Mouse (Mus musculus) heart, embryonic 14.5 days (tissue): ENCODE measurements at regions not wholly inside any gene's neighbourhood (a gene's known extent, or its start where the extent isn't known, plus 50 kb on each side); places are given as distances from the start of the nearest gene placed in this dataset.

Experiments
- ATAC-seq: fragments of 200-750 bp; cut with Nextera tagmentation; 2 replicates; pipeline ENCODE4 v1.8.0; 2017; ENCODE audit warnings: low read depth, moderate TSS enrichment; ENCODE audit not compliant: insufficient number of reproducible peaks, insufficient read depth, low FRiP score
- H3K27ac ChIP-seq, 2 experiments: fragments of 200-500 bp in 1 of 2; fragments of 300-500 bp in 1 of 2; sonication (generic) in 1 of 2; replicated peaks in 1 of 2; 2 replicates each; pipeline ENCODE4 v1.5.1; 2012 to 2014; ENCODE audit warnings: low read depth in 2 of 2, low read length in 2 of 2, control low read depth in 1 of 2, mild to moderate bottlenecking in 1 of 2, mixed read lengths in 1 of 2; ENCODE audit not compliant: control insufficient read depth in 1 of 2, insufficient read depth in 1 of 2
- H3K27me3 ChIP-seq: fragments of 300-500 bp; sonication (generic); 2 replicates; pipeline ENCODE4 v1.6.1; 2014; ENCODE audit warnings: mild to moderate bottlenecking, low read length, control low read depth; ENCODE audit not compliant: control insufficient read depth, insufficient read depth
- H3K36me3 ChIP-seq: fragments of 300-500 bp; sonication (generic); 2 replicates; pipeline ENCODE4 v1.6.1; 2014; ENCODE audit warnings: mild to moderate bottlenecking, control low read depth, low read length, mixed read lengths; ENCODE audit not compliant: control insufficient read depth, insufficient read depth
- H3K4me1 ChIP-seq, 2 experiments: fragments of 200-500 bp in 1 of 2; fragments of 300-500 bp in 1 of 2; sonication (generic) in 1 of 2; 2 replicates each; pipeline ENCODE4 v1.6.1; 2012 to 2014; ENCODE audit warnings: low read length in 2 of 2, control low read depth in 1 of 2, mixed read lengths in 1 of 2; ENCODE audit not compliant: control insufficient read depth in 2 of 2, insufficient read depth in 2 of 2
- H3K4me2 ChIP-seq: fragments of 300-500 bp; sonication (generic); 2 replicates; pipeline ENCODE4 v1.6.1; 2014; ENCODE audit warnings: mild to moderate bottlenecking, low read length
- H3K4me3 ChIP-seq, 2 experiments: fragments of 200-500 bp in 1 of 2; fragments of 300-500 bp in 1 of 2; sonication (generic) in 1 of 2; 2 replicates each; pipeline ENCODE4 v1.5.1; 2012 to 2014; ENCODE audit warnings: low read length in 2 of 2, mild to moderate bottlenecking in 2 of 2, control low read depth in 1 of 2, low read depth in 1 of 2, moderate library complexity in 1 of 2; ENCODE audit not compliant: control insufficient read depth in 1 of 2, insufficient read depth in 1 of 2
- H3K9ac ChIP-seq: fragments of 300-500 bp; sonication (generic); 2 replicates; pipeline ENCODE4 v1.6.1; 2014; ENCODE audit warnings: mild to moderate bottlenecking, low read length
- H3K9me3 ChIP-seq: fragments of 300-500 bp; sonication (generic); 2 replicates; pipeline ENCODE4 v1.6.1; 2016; ENCODE audit warnings: low read length, control low read depth; ENCODE audit not compliant: control insufficient read depth
- WGBS: fragments of 180-500 bp; shearing (Covaris S2); extraction: QIAGEN DNeasy Blood & Tissue Kit; methylation state at CpG from one replicate; pipeline ENCODE4 v1.1.7; 2014; 5-methylcytosine and 5-hydroxymethylcytosine counted together

GRCm38 (mm10) chr13:16702138-16702537 lies 690.5 kb downstream of the Inhba start:
- no peak overlapping the region for H3K4me3 ChIP-seq
- no peak overlapping the region for H3K9ac ChIP-seq
- no peaks in the 10 kb centered on the region for H3K36me3 ChIP-seq
- peaks cover 2 to 10% of the 10 kb centered on the region in 2 experiments; a peak in 3 of 4 replicates for H3K4me1 ChIP-seq
- no peak for ATAC-seq
- no peak overlapping the region for H3K4me2 ChIP-seq
- WGBS: 75% methylated on average over 1 of the region's 1 CpGs
- H3K9me3 ChIP-seq: no peaks in the 10 kb centered on the region
- no peaks in the 10 kb centered on the region for H3K27me3 ChIP-seq
- H3K27ac ChIP-seq: no peak overlapping the region

GRCm38 (mm10) chr13:16705217-16706104 lies 693.8 kb downstream of the Inhba start:
- Histone ChIP-seq H3K4me2 (no peak overlapping the region), H3K36me3 (no peaks in the 10 kb centered on the region), H3K4me1 (peaks cover 2 to 10% of the 10 kb centered on the region in 2 experiments; a peak in 3 of 4 replicates), H3K27me3 (no peaks in the 10 kb centered on the region), H3K27ac (no peak overlapping the region), H3K9ac (no peak overlapping the region), H3K4me3 (no peak overlapping the region), H3K9me3 (no peaks in the 10 kb centered on the region)
- no peak for ATAC-seq
- WGBS: 86% methylated on average over 10 of the region's 10 CpGs

GRCm38 (mm10) chr13:16706105-16706442 lies 694.4 kb downstream of the Inhba start:
- no peaks in the 10 kb centered on the region for H3K36me3 ChIP-seq
- no peak overlapping the region for H3K9ac ChIP-seq
- H3K9me3 ChIP-seq: no peaks in the 10 kb centered on the region
- peaks cover 2 to 6% of the 10 kb centered on the region in 2 experiments; a peak in 3 of 4 replicates for H3K4me1 ChIP-seq
- no peak for ATAC-seq
- H3K4me3 ChIP-seq: no peak overlapping the region
- no peak overlapping the region for H3K4me2 ChIP-seq
- no peak overlapping the region for H3K27ac ChIP-seq
- 58% methylated on average over 1 of the region's 1 CpGs for WGBS
- H3K27me3 ChIP-seq: no peaks in the 10 kb centered on the region

DNA sequence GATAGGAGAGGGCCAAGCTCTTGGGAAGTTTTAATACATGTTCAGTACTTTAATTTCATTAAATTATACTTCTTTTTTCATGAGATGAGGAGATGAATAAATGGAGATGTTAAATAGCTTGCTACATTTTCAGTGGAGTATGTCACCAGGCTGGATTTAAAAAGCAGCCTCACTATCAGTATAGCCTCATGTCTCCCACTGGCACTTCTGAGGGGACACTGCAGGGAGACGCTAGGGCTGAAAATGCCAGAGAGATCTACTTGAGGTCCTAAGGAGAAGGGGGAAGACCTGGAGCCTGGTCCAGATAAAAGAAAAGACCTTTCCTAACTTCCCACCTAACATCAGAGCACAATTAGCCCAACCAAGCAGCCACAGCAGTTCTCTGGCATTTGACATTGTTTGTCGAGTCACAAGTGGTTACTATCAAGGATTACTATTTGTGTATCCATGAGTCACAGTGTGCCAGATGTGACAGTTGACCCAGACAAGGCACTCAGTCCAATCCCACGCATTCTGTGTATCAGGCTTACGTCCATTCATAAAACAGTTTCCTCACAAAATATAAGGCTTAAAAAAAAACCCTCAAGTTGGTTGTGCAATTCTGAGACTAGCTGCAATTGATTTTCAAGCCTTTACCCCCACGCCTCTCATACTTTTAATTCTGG lies 703.8 kb downstream of the Inhba start:
- no peak overlapping the region for H3K9ac ChIP-seq
- H3K9me3 ChIP-seq: no peaks in the 10 kb centered on the region
- peak overlapping the region; percentile 35; the same call in 1 of the 2 replicates for H3K4me2 ChIP-seq
- no peaks in the 10 kb centered on the region for H3K27me3 ChIP-seq
- H3K36me3 ChIP-seq: no peaks in the 10 kb centered on the region
- peaks cover 12 to 27% of the 10 kb centered on the region in 2 experiments for H3K4me1 ChIP-seq
- 16% methylated on average over 5 of the region's 5 CpGs for WGBS
- ATAC-seq: peak; percentile 81
- no peak overlapping the region for H3K4me3 ChIP-seq
- peak overlapping the region; percentile 82 to 92 for H3K27ac ChIP-seq

- no peak for ATAC-seq
- peaks cover 12 to 27% of the 10 kb centered on the region in 2 experiments for H3K4me1 ChIP-seq
- 40% methylated on average over 6 of the region's 6 CpGs for WGBS
- H3K9ac ChIP-seq: no peak overlapping the region
- no peaks in the 10 kb centered on the region for H3K9me3 ChIP-seq
- H3K27me3 ChIP-seq: no peaks in the 10 kb centered on the region
- no peaks in the 10 kb centered on the region for H3K36me3 ChIP-seq
- 0 out of 4 replicates have a peak overlapping the region, but pooled peaks have one; percentile 20 to 25 for H3K27ac ChIP-seq
- H3K4me2 ChIP-seq: no peak overlapping the region
- no peak overlapping the region for H3K4me3 ChIP-seq
Measured at GRCm38 (mm10) chr13:16716340-16716739, 704.7 kb downstream of the Inhba start.

GRCm38 (mm10) chr13:16716796-16717749 lies 705.4 kb downstream of the Inhba start:
- no peaks in the 10 kb centered on the region for H3K27me3 ChIP-seq
- H3K36me3 ChIP-seq: no peaks in the 10 kb centered on the region
- WGBS: 57% methylated on average over 5 of the region's 5 CpGs
- H3K4me3 ChIP-seq: no peak overlapping the region
- H3K9ac ChIP-seq: no peak overlapping the region
- ATAC-seq: no peak
- no peak overlapping the region for H3K4me2 ChIP-seq
- peaks cover 12 to 27% of the 10 kb centered on the region in 2 experiments for H3K4me1 ChIP-seq
- H3K9me3 ChIP-seq: no peaks in the 10 kb centered on the region
- peak overlapping the region in 1 of 2 experiments; percentile 25; a peak in 1 of 4 replicates for H3K27ac ChIP-seq

- Histone ChIP-seq H3K4me1 (peaks cover 6 to 14% of the 10 kb centered on the region in 2 experiments), H3K27me3 (no peaks in the 10 kb centered on the region), H3K9ac (no peak overlapping the region), H3K4me3 (no peak overlapping the region), H3K27ac (no peak overlapping the region), H3K36me3 (no peaks in the 10 kb centered on the region), H3K4me2 (no peak overlapping the region), H3K9me3 (no peaks in the 10 kb centered on the region)
- no peak for ATAC-seq
- WGBS: 78% methylated on average over 2 of the region's 2 CpGs
Measured at GRCm38 (mm10) chr13:16720090-16720489, 708.4 kb downstream of the Inhba start.
